Mouse (Mus musculus): ENCODE results near the gene Ppm1l.

DNA sequence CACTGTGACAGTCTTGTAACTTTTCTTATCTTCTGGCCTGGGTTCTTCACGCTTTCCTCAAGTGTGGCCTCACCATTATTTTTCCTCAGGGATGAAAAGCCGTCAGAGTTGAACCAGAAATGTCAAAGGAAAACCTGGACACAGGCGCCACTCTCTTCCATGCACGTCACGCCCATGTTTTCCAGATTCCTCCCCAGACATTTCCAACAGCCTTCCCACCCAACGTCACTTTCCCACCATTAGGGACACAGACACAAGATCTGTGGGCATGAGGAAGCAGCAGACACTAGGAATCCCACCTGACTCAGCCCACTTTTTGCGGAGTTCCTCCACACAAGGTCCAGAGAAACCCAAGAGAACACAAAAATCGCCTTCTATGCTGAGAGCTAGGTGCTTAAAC lies 276.8 kb downstream of the Ppm1l start:
- TF ChIP-seq CTCF (conservative IDR thresholded peaks at IDR 0.05; ENCODE audit: low read length) (no peak), POU5F1 (IDR thresholded peaks at IDR 0.05; ENCODE audit: borderline replicate concordance, low read length) (no peak)
